ENCODE assay signal across 10 mouse cellular contexts in the genomic region with DNA sequence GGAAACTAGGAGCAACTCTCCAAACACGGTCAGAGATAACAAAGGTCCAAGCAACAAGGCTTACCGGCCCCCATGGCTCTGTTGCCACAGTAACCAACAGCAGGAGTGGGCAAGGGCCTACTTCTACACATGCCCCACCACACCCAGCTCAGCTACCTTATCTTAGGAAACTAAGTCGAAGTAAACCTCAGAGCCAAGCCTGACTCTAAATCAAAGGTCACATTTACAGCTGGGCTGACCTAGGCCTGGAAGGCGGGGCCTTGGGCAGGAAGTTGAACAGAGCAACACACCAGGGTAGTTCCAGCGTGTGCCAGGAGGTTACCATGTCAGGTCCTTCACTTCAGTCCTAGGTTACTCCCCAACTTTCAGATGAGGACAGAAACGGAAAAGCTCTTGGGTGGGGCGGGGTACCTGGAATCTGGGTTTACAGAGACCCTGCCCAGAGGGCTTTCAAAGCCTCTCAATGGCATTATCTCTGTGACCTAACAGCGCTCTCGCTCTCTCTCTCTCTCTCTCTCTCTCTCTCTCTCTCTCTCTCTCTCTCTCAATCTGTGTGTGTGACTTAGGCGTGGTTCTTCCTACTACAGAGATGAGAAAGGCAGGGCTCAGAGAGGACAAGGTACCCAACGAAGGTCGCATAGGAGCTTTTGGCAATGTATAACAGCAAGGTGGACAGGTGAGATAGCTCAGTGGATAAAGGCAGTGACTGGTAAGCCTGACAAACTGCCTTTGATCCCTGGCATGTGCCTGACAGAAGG. TPM values are rescaled to one million over a fixed set of nuclear protein-coding genes. Genes with fewer than 3 reads are reported as not detected.
DNase-seq lines count a peak whose midpoint lies in the region; ATAC-seq lines count a peak whose summit lies in the region.
"Had no signal": no experiment of that assay in that cellular context is flagged by ENCODE, and none has a peak within 500 bp of the region (broad histone marks: within the 10 kb centered on the region; RNA-seq: fewer than 3 reads in every experiment).

No protein-coding gene starts in this region.

- DNase-seq in adrenal gland, adult 2 months, result peak; percentile 39
- DNase-seq in adrenal gland, postnatal 25 days, result no peak
- DNase-seq in CD4-positive helper T cell, adult 2 months (ENCODE audit: low read depth, low spot score), result peak; percentile 90
- DNase-seq in intestine, embryonic 14.5 days (ENCODE audit: low spot score), result peak; percentile 71
- no peak for DNase-seq in gastrocnemius, postnatal 10 days
- no peak for DNase-seq in cerebellum, adult 11-12 months
- DNase-seq in frontal cortex, postnatal 36 days (ENCODE audit: low spot score in 2 of 2), result no peak
- DNase-seq: gastrocnemius, postnatal 25 days had no signal

- H3K9ac ChIP-seq in intestine, embryonic 14.5 days (ENCODE audit: low read length), result no peak overlapping the region
- H3K9ac ChIP-seq: limb, embryonic 13.5 days had no signal

- peaks cover 16% of the 10 kb centered on the region for H3K36me3 ChIP-seq in intestine, embryonic 14.5 days (ENCODE audit: control insufficient read depth, insufficient read depth, low read length)

- no peaks in the 10 kb centered on the region for H3K27me3 ChIP-seq in intestine, embryonic 14.5 days (replicated peaks; ENCODE audit: control insufficient read depth, insufficient read depth, low read length)
- H3K27me3 ChIP-seq: limb, embryonic 13.5 days had no signal

- ATAC-seq in intestine, embryonic 14.5 days (replicated peaks; ENCODE audit: low FRiP score, low TSS enrichment, low read depth), result peak; percentile 95
- ATAC-seq in megakaryocyte progenitor cell, adult 5-6 weeks (replicated peaks; ENCODE audit: poor library complexity), result peak; percentile 49

- WGBS in intestine, embryonic 14.5 days, result 51% methylated on average over 12 of the region's 12 CpGs

- no peak overlapping the region for H3K4me3 ChIP-seq in intestine, embryonic 14.5 days (ENCODE audit: low read depth, low read length)
- H3K4me3 ChIP-seq: limb, embryonic 13.5 days had no signal

- peak overlapping the region; percentile 77 for H3K27ac ChIP-seq in intestine, embryonic 14.5 days (ENCODE audit: low read depth)
- H3K27ac ChIP-seq: limb, embryonic 13.5 days had no signal

- H3K4me2 ChIP-seq in intestine, embryonic 14.5 days (ENCODE audit: low read length), result no peak overlapping the region
- H3K4me2 ChIP-seq: limb, embryonic 13.5 days had no signal

- H3K9me3 ChIP-seq in intestine, embryonic 14.5 days (ENCODE audit: control insufficient read depth, low read length), result no peaks in the 10 kb centered on the region
- H3K9me3 ChIP-seq: limb, embryonic 13.5 days had no signal

- H3K4me1 ChIP-seq in intestine, embryonic 14.5 days (replicated peaks; ENCODE audit: control insufficient read depth, insufficient read depth, low read length), result peaks cover 5% of the 10 kb centered on the region; the same call in 1 of the 2 replicates
- H3K4me1 ChIP-seq: limb, embryonic 13.5 days had no signal

RNA-seq across cellular contexts. Expression of a gene that starts 8.3 kb away (rescaled TPM):
- total RNA-seq in adrenal gland, adult 2 months (2021), result 10 to 100 TPM; 12.2 to 16.6 TPM
- polyA plus RNA-seq in adrenal gland, adult 2 months (2012; rRNA removed), result 19.3 and 20.6 TPM in 2 replicates
- 14.7 and 21.3 TPM in 2 replicates for total RNA-seq in adrenal gland, postnatal 25 days (2021)
- polyA plus RNA-seq in intestine, embryonic 14.5 days (2014; fragmentation: Nextera tagmentation; extraction: Ambion mirVana), result 116 and 120 TPM in 2 replicates
- 96.7 and 112 TPM in 2 replicates for total RNA-seq in megakaryocyte progenitor cell, adult 5-6 weeks (2015)
- total RNA-seq in megakaryocyte progenitor cell, adult 5-6 weeks (2017), result 126 and 160 TPM in 2 replicates
- total RNA-seq in gastrocnemius, postnatal 10 days (2021), result 1 to 10 TPM; 7.2 to 8.1 TPM

Comparison
In these comparisons a context has a peak if more than half of its experiments do, and no peak if none do; other contexts are left out.
1. DNase-seq: peak in adrenal gland, adult 2 months (single experiment), CD4-positive helper T cell, adult 2 months (single experiment) and intestine, embryonic 14.5 days (single experiment); none in adrenal gland, postnatal 25 days (single experiment), gastrocnemius, postnatal 10 days (single experiment), cerebellum, adult 11-12 months (single experiment) and frontal cortex, postnatal 36 days (0 of 2).